Comparison of ENCODE assay signal across 8 mouse cellular contexts in the genomic region with DNA sequence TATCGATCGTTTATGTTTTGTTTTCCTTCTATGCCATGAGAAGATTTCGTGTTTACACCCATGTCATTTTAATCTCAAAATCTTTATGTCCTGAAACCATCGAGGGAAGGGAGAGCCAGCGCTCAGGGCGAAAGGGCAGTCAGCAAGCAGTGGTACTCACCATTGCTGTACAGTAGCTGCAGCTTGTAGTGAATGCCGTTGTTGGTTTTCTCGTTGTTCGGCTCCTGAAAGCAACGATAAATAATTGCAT. TPM values are rescaled to one million over a fixed set of nuclear protein-coding genes. Genes with fewer than 3 reads are reported as not detected.
DNase-seq lines count a peak whose midpoint lies in the region; ATAC-seq lines count a peak whose summit lies in the region.

No protein-coding gene starts in this region.

- peak overlapping the region; percentile 92 for H3K4me2 ChIP-seq in limb, embryonic 12.5 days
- peak overlapping the region; percentile 96 for H3K4me2 ChIP-seq in stomach, embryonic 14.5 days (replicated peaks; ENCODE audit: low read depth, low read length)

- peak; percentile 46 for DNase-seq in adrenal gland, postnatal 10 days
- DNase-seq in adrenal gland, postnatal 4 days (ENCODE audit: low spot score in 2 of 2), result no peak
- DNase-seq in layer of hippocampus, adult 9-10 months (ENCODE audit: low spot score), result no peak
- no peak for DNase-seq in cerebellum, adult 9-11 months

- H3K9ac ChIP-seq in limb, embryonic 12.5 days (replicated peaks), result peak overlapping the region; percentile 98
- no peak overlapping the region for H3K9ac ChIP-seq in stomach, embryonic 14.5 days (replicated peaks; ENCODE audit: low read depth, low read length)

- H3K4me3 ChIP-seq in megakaryocyte, embryonic 14.5 days (replicated peaks), result peak overlapping the region; percentile 89
- H3K4me3 ChIP-seq in limb, embryonic 12.5 days (replicated peaks), result peak overlapping the region; percentile 93
- H3K4me3 ChIP-seq in stomach, embryonic 14.5 days (ENCODE audit: low read depth, low read length), result peak overlapping the region; percentile 54

- H3K36me3 ChIP-seq in megakaryocyte, embryonic 14.5 days (replicated peaks; ENCODE audit: low read length), result no peaks in the 10 kb centered on the region
- H3K36me3 ChIP-seq in limb, embryonic 12.5 days, result peaks cover 18% of the 10 kb centered on the region
- no peaks in the 10 kb centered on the region for H3K36me3 ChIP-seq in stomach, embryonic 14.5 days (ENCODE audit: control insufficient read depth, insufficient read depth, low read length)

- peak overlapping the region; percentile 94 for H3K27ac ChIP-seq in limb, embryonic 12.5 days
- no peak overlapping the region for H3K27ac ChIP-seq in stomach, embryonic 14.5 days (ENCODE audit: low read length)

- no peak for ATAC-seq in megakaryocyte, adult 5-6 weeks (ENCODE audit: poor library complexity, severe bottlenecking)
- ATAC-seq in limb, embryonic 12.5 days (ENCODE audit: insufficient number of reproducible peaks, insufficient read depth, low FRiP score, low TSS enrichment, low read depth), result no peak
- no peak for ATAC-seq in stomach, embryonic 14.5 days (ENCODE audit: insufficient number of reproducible peaks, insufficient read depth, low FRiP score, low read depth)

- H3K4me1 ChIP-seq in megakaryocyte, embryonic 14.5 days, result peaks cover 47% of the 10 kb centered on the region
- H3K4me1 ChIP-seq in limb, embryonic 12.5 days (replicated peaks), result peaks cover 44% of the 10 kb centered on the region
- H3K4me1 ChIP-seq in stomach, embryonic 14.5 days (ENCODE audit: control insufficient read depth, insufficient read depth, low read length), result peaks cover 15% of the 10 kb centered on the region; the same call in 1 of the 2 replicates

- WGBS in limb, embryonic 12.5 days, result under 1% methylated on average over 10 of the region's 10 CpGs
- 1% methylated on average over 10 of the region's 10 CpGs for WGBS in stomach, embryonic 14.5 days

- H3K27me3 ChIP-seq in megakaryocyte, embryonic 14.5 days (replicated peaks), result peaks cover 100% of the 10 kb centered on the region
- H3K27me3 ChIP-seq in limb, embryonic 12.5 days, result peaks cover 56% of the 10 kb centered on the region
- H3K27me3 ChIP-seq in stomach, embryonic 14.5 days (ENCODE audit: control insufficient read depth, insufficient read depth, low read length), result peaks cover 56% of the 10 kb centered on the region

- H3K9me3 ChIP-seq in megakaryocyte, embryonic 14.5 days, result no peaks in the 10 kb centered on the region
- H3K9me3 ChIP-seq in limb, embryonic 12.5 days, result no peaks in the 10 kb centered on the region
- H3K9me3 ChIP-seq in stomach, embryonic 14.5 days (ENCODE audit: control insufficient read depth, low read depth, low read length), result no peaks in the 10 kb centered on the region

RNA-seq across cellular contexts. Expression of gene Ebf3, which starts 1.4 kb away (rescaled TPM):
- total RNA-seq in adrenal gland, postnatal 10 days (2021), result 10 to 100 TPM; 11.7 to 22.6 TPM
- total RNA-seq in adrenal gland, postnatal 4 days (2021), result 1 to 10 TPM; 8.7 to 9.7 TPM
- polyA plus RNA-seq in megakaryocyte, embryonic 14.5 days (2012; ENCODE audit: insufficient read depth, low replicate concordance), result not detected in 2 replicates
- total RNA-seq in megakaryocyte, adult 5-6 weeks (2015), result 0.47 and 0.68 TPM in 2 replicates
- 0.45 and 0.62 TPM in 2 replicates for total RNA-seq in megakaryocyte, adult 5-6 weeks (2017)
- polyA plus RNA-seq in limb, embryonic 12.5 days (2016; fragmentation: Nextera tagmentation; extraction: Ambion mirVana), result 16.9 and 17.6 TPM in 2 replicates
- polyA plus RNA-seq in stomach, embryonic 14.5 days (2014; fragmentation: Nextera tagmentation; extraction: Ambion mirVana), result 1.6 and 1.9 TPM in 2 replicates

Comparison
In these comparisons a context has a peak if more than half of its experiments do, and no peak if none do; other contexts are left out.
1. RNA of gene Ebf3, which starts 1.4 kb away (total RNA-seq): 11.7 to 22.6 TPM in adrenal gland, postnatal 10 days and 8.7 to 9.7 TPM in adrenal gland, postnatal 4 days; 0.45 to 0.68 TPM in megakaryocyte, adult 5-6 weeks; every median in the first group is over 4 times any median in the second.
2. Peak in every context shown above with its lines, with median percentiles within 50 percentile points of each other: H3K4me3 ChIP-seq.